Mouse (Mus musculus): ENCODE data around the gene Endou. TPM values are rescaled to one million over a fixed set of nuclear protein-coding genes. Genes with fewer than 3 reads are reported as not detected.

The Endou gene
- polyA plus RNA-seq, 1 experiment from 2014 or later: 0.55 TPM

DNA sequence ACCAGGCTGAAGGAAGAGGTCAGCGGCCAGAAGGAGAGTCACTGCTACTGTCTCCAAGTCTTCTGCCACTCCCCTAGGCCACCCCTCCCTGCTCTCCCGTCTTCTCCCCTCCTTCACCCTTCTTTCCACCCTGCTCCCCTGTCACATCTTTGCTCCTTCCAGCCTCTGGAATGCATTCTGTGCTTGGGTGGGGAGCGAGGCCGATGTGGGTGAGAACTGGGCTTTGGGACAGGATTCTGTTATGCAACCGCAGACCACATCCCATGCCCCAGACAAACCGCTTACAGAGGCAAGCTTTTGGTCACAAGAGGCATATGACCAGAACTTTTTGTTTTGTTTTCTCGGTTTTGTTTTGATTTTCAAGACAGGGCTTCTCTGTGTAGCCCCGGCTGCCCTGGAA lies 4.1 kb downstream of the Endou start:
- Histone ChIP-seq H3K4me2 (ENCODE audit: low read depth, low read length) (no peak overlapping the region), H3K27me3 (ENCODE audit: control insufficient read depth, insufficient read depth, low read depth, low read length) (no peaks in the 10 kb centered on the region), H3K36me3 (ENCODE audit: control insufficient read depth, insufficient read depth, low read length) (no peaks in the 10 kb centered on the region), H3K4me1 (replicated peaks; ENCODE audit: control insufficient read depth, insufficient read depth, low read length) (no peaks in the 10 kb centered on the region), H3K27ac (ENCODE audit: low read length) (no peak overlapping the region), H3K9ac (ENCODE audit: low read length) (no peak overlapping the region), H3K9me3 (ENCODE audit: control insufficient read depth, low read length) (no peaks in the 10 kb centered on the region), H3K4me3 (ENCODE audit: low read length) (no peak overlapping the region)
- WGBS: 45% methylated on average over 8 of the region's 8 CpGs
- 0 out of 2 replicates have a peak, but pooled peaks have one; percentile 50 for ATAC-seq (ENCODE audit: low read depth)

DNA sequence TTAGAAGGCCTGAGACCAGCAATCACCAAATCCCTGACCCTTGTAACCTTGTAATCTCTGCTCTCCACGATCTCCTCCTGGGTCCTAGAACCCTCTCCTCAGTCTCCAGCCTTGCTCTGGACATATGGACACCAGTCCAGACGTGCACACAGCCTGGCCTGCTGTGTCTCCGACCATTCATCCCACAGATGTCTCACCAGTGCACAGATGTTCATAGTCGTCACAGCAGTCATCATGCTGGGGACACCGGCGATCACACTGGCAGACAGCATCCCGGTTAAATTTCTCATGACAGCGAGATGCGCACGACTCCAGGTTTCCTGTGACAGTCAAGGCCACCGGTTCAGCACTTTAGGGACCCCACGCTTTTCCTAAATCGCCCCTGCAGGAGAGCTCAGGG lies 4.8 kb downstream of the Endou start:
- 79% methylated on average over 13 of the region's 13 CpGs for WGBS
- ATAC-seq (ENCODE audit: low read depth): no peak
- H3K9me3 ChIP-seq (ENCODE audit: control insufficient read depth, low read length): no peaks in the 10 kb centered on the region
- no peak overlapping the region for H3K27ac ChIP-seq (ENCODE audit: low read length)
- no peak overlapping the region for H3K4me3 ChIP-seq (ENCODE audit: low read length)
- H3K9ac ChIP-seq (ENCODE audit: low read length): no peak overlapping the region
- H3K4me1 ChIP-seq (replicated peaks; ENCODE audit: control insufficient read depth, insufficient read depth, low read length): no peaks in the 10 kb centered on the region
- no peaks in the 10 kb centered on the region for H3K36me3 ChIP-seq (ENCODE audit: control insufficient read depth, insufficient read depth, low read length)
- no peaks in the 10 kb centered on the region for H3K27me3 ChIP-seq (ENCODE audit: control insufficient read depth, insufficient read depth, low read depth, low read length)
- H3K4me2 ChIP-seq (ENCODE audit: low read depth, low read length): no peak overlapping the region

DNA sequence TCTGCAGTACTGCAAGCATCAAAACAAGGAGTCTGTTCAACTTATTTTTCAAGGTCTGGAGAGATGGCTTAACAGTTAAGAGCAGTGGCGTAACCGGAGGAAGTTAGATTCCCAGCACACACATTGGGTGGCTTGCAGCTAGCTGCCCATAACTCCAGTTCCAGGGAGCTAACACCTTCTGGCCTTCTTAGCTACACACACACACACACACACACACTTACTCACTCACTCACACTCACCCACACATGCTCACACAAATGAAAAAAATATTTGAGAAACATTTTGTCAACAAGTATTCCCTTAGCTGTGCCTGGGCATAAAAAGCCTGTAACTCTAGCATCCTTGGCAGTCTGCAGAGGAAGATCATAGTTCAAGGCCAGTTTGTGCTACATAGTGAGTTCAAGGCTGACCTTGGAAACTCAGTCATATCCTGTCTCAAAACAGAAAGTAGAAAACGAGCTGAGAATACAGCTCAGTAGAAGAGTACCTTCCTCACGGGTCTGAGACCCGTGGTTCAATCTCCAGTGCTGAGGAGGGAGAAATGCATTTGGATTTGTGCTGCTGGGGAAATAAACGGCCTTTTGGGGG lies 5.8 kb downstream of the Endou start:
- H3K4me1 ChIP-seq (replicated peaks; ENCODE audit: control insufficient read depth, insufficient read depth, low read length): no peaks in the 10 kb centered on the region
- no peaks in the 10 kb centered on the region for H3K27me3 ChIP-seq (ENCODE audit: control insufficient read depth, insufficient read depth, low read depth, low read length)
- WGBS: 64% methylated on average over 6 of the region's 6 CpGs
- no peaks in the 10 kb centered on the region for H3K9me3 ChIP-seq (ENCODE audit: control insufficient read depth, low read length)
- H3K36me3 ChIP-seq (ENCODE audit: control insufficient read depth, insufficient read depth, low read length): no peaks in the 10 kb centered on the region
- H3K27ac ChIP-seq (ENCODE audit: low read length): no peak overlapping the region
- H3K9ac ChIP-seq (ENCODE audit: low read length): no peak overlapping the region
- no peak for ATAC-seq (ENCODE audit: low read depth)
- H3K4me3 ChIP-seq (ENCODE audit: low read length): no peak overlapping the region
- no peak overlapping the region for H3K4me2 ChIP-seq (ENCODE audit: low read depth, low read length)

DNA sequence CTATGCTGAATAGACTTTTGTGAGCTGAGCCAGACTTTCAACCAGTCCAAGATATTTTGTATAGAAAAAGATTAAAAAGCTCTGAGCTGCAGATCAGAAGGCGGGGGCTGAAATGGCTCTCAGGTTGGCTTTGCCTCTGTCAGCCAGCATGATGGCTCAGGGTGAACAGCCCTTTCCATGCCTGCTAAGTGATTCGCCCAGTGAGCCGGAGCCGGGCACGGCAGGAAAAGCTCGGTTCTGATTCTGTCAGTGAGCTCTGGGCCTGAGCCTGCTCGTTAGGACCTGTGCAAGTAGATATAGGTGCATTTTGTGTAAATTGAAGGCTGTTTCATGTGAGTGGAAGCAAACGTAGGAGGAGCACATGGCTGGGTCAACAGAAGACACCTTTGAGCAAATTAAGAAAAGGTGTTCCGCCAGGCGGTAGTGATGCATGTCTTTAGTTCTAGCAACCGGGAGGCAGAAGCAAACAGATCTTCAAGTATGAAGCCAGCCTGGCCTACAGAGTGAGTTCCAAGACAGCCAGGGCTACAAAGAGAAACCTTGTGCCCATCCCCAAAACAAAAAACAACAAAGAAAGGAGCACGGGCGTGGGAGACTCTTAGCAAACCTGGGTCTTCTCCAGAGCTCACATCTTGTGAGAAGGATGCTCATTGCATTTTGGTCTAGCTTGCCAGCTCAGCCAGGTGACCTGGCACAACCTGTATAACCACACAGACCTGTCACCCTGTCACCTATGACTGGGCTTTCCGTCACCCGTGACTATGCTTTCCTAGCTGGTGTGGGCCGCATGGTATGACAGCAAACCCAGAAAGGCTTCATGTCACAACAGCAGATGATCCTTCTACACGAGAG lies 6.6 kb downstream of the Endou start:
- H3K4me3 ChIP-seq (ENCODE audit: low read length): no peak overlapping the region
- H3K4me2 ChIP-seq (ENCODE audit: low read depth, low read length): no peak overlapping the region
- no peak overlapping the region for H3K27ac ChIP-seq (ENCODE audit: low read length)
- H3K9ac ChIP-seq (ENCODE audit: low read length): no peak overlapping the region
- no peaks in the 10 kb centered on the region for H3K27me3 ChIP-seq (ENCODE audit: control insufficient read depth, insufficient read depth, low read depth, low read length)
- H3K9me3 ChIP-seq (ENCODE audit: control insufficient read depth, low read length): no peaks in the 10 kb centered on the region
- no peak for ATAC-seq (ENCODE audit: low read depth)
- H3K4me1 ChIP-seq (replicated peaks; ENCODE audit: control insufficient read depth, insufficient read depth, low read length): no peaks in the 10 kb centered on the region
- no peaks in the 10 kb centered on the region for H3K36me3 ChIP-seq (ENCODE audit: control insufficient read depth, insufficient read depth, low read length)
- 80% methylated on average over 17 of the region's 17 CpGs for WGBS

DNA sequence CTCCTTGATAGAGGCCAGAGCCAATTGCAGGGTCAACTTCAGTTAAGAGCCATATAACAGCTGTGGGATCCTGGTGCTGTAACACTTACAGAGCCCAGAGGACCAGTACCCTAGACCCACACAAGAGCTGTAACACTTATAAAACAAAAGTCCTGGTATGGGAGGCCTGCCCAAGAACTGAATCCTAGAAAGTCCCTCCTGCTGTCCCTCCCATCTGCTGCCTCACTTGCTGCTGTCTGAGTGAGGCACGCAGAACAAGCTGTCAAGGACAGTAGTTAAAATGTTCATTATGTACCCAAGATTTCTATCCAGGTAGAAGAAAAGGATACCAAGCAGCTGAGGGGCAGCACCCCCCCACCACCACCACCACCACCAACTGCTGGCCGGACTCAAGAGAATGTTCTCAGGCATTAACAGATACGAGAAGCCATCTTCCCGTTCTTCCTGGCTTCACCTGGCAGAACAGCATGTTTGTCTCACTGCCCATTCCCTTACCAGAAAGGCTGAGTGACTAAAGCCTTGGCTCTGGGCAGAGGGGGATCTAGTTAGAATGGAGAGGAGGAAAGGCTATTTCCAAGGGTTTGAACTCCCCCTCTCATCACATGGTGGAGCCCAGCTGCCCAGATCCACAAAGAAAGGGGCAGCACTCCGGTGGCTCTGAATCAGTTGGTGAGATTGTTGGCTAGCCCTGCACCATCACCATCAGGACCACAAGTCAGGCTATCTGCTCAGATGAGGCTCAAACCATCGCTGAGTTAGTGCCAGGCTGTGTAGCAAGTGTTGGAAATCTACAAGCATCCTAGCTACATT lies 7.4 kb downstream of the Endou start:
- WGBS: 80% methylated on average over 6 of the region's 6 CpGs
- Histone ChIP-seq H3K36me3 (ENCODE audit: control insufficient read depth, insufficient read depth, low read length) (no peaks in the 10 kb centered on the region), H3K4me1 (replicated peaks; ENCODE audit: control insufficient read depth, insufficient read depth, low read length) (no peaks in the 10 kb centered on the region), H3K9ac (ENCODE audit: low read length) (no peak overlapping the region), H3K27me3 (ENCODE audit: control insufficient read depth, insufficient read depth, low read depth, low read length) (no peaks in the 10 kb centered on the region), H3K4me3 (ENCODE audit: low read length) (no peak overlapping the region), H3K9me3 (ENCODE audit: control insufficient read depth, low read length) (no peaks in the 10 kb centered on the region), H3K27ac (ENCODE audit: low read length) (no peak overlapping the region), H3K4me2 (ENCODE audit: low read depth, low read length) (no peak overlapping the region)
- ATAC-seq (ENCODE audit: low read depth): no peak

DNA sequence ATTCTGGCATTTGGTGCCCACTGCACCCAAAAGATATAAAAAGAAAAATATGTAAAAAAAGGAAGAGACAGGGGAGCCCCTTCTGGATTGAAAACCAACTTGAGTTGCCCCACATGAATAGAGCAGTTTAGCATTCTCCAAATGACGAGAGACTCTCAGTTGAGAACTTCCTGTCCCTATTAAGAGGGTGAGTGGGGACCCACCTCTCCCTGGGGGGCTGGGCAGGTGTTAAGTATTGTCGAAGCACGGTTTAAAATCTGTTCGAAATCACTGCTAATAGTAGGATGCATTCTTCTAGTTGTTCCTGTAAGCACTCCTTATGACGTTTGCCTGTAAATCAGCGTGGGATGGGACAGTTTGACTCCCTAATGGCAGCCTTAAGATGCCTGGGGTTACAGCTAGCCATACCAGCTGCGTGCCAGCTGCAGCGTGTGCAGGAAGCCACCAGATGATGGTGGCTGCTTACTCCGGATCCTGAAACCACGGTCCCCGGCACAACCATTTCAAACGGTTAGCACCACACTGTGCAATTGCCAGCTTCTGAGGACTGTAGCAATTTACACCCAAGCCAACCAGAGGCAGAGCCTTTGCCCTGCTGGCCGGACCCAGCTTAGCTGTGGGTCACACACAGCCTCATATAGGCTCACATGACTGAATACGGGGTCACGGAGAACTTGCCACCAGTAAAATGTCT lies 10.0 kb downstream of the Endou start:
- H3K4me2 ChIP-seq (ENCODE audit: low read depth, low read length): no peak overlapping the region
- H3K36me3 ChIP-seq (ENCODE audit: control insufficient read depth, insufficient read depth, low read length): no peaks in the 10 kb centered on the region
- no peak overlapping the region for H3K4me3 ChIP-seq (ENCODE audit: low read length)
- H3K9ac ChIP-seq (ENCODE audit: low read length): no peak overlapping the region
- H3K27me3 ChIP-seq (ENCODE audit: control insufficient read depth, insufficient read depth, low read depth, low read length): no peaks in the 10 kb centered on the region
- WGBS: 70% methylated on average over 15 of the region's 15 CpGs
- H3K4me1 ChIP-seq (replicated peaks; ENCODE audit: control insufficient read depth, insufficient read depth, low read length): 0 out of 2 replicates have a peak, but pooled peaks cover 2% of the 10 kb centered on the region
- no peak overlapping the region; the same call in 1 of the 2 replicates for H3K27ac ChIP-seq (ENCODE audit: low read length)
- no peak for ATAC-seq (ENCODE audit: low read depth)
- no peaks in the 10 kb centered on the region for H3K9me3 ChIP-seq (ENCODE audit: control insufficient read depth, low read length)

DNA sequence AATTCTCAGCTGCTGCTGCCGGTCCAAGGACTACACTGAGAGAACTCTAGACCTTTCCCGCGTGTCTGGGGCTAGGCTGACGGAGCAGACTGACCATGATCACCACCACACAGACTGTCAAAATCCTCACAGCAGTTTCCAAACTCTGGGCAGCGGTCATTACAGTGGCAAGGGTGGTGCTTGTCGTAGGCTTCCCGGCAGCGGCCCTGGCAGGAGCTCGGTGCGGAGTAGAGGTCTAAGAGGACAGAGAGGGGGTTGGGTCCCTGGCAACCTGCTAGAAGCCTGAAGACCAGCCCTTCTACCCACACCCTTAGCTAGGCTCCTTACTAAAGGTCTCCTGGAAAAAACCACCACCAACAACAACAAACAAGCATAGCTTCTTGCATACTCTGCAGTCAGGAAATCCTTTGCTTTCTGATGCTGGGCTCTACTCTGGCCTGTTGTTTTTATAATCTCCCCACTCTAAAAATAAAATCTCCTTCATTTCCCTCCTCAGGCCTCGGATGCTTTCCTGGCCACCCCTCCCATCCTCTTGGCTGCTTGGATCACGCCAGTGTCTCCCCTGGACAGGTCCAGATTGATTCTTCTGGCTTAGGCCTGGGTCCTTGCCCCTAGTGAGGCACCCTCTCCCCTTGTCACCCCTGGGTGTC lies 11.0 kb downstream of the Endou start:
- Histone ChIP-seq H3K27ac (ENCODE audit: low read length) (peak overlapping the region; percentile 69), H3K4me1 (replicated peaks; ENCODE audit: control insufficient read depth, insufficient read depth, low read length) (0 out of 2 replicates have a peak, but pooled peaks cover 2% of the 10 kb centered on the region), H3K9ac (ENCODE audit: low read length) (no peak overlapping the region), H3K4me3 (ENCODE audit: low read length) (no peak overlapping the region), H3K27me3 (ENCODE audit: control insufficient read depth, insufficient read depth, low read depth, low read length) (no peaks in the 10 kb centered on the region), H3K9me3 (ENCODE audit: control insufficient read depth, low read length) (no peaks in the 10 kb centered on the region), H3K36me3 (ENCODE audit: control insufficient read depth, insufficient read depth, low read length) (no peaks in the 10 kb centered on the region), H3K4me2 (ENCODE audit: low read depth, low read length) (no peak overlapping the region)
- WGBS: 61% methylated on average over 12 of the region's 12 CpGs
- ATAC-seq (ENCODE audit: low read depth): peak; percentile 42; the same call in 1 of the 2 replicates

DNA sequence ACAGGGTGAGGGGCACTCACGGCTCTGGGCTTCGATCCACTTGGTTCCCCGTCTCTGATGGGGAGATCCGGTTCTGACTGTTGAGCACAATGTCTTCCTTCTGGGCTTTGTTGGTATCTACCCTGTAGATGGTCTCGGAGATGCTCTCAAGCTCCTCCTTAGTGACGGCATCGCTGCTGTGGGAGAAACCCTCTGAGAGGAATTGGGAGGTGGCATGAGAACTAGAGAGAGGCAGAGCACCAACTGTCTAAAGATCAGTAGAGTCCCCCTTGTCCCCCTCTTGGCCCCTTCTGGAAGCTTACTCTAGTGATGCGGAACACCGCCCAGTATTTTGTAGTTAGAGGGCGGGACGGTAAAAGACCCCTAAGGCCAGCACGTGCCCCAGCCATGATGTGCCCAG lies 11.6 kb downstream of the Endou start:
- Histone ChIP-seq H3K9me3 (ENCODE audit: control insufficient read depth, low read length) (no peaks in the 10 kb centered on the region), H3K4me2 (ENCODE audit: low read depth, low read length) (no peak overlapping the region), H3K9ac (ENCODE audit: low read length) (no peak overlapping the region), H3K36me3 (ENCODE audit: control insufficient read depth, insufficient read depth, low read length) (no peaks in the 10 kb centered on the region), H3K4me1 (replicated peaks; ENCODE audit: control insufficient read depth, insufficient read depth, low read length) (0 out of 2 replicates have a peak, but pooled peaks cover 2% of the 10 kb centered on the region), H3K27me3 (ENCODE audit: control insufficient read depth, insufficient read depth, low read depth, low read length) (no peaks in the 10 kb centered on the region), H3K4me3 (ENCODE audit: low read length) (no peak overlapping the region), H3K27ac (ENCODE audit: low read length) (no peak overlapping the region; the same call in none of the 2 replicates)
- WGBS: 90% methylated on average over 12 of the region's 12 CpGs
- ATAC-seq (ENCODE audit: low read depth): no peak
